Mouse (Mus musculus) lung, postnatal 0 days (tissue): ENCODE results near the gene Fabp6. TPM values are rescaled to one million over a fixed set of nuclear protein-coding genes. Genes with fewer than 3 reads are reported as not detected.

Experiments
- ATAC-seq: fragments of 200-750 bp; cut with Nextera tagmentation; 2 replicates; pipeline ENCODE4 v1.8.0; 2017; ENCODE audit warnings: moderate library complexity
- DNase-seq: peaks from one replicate; pipeline ENCODE4 v3.0.0-alpha.2; 2016; ENCODE audit warnings: low spot score
- H3K27ac ChIP-seq: fragments of 300-500 bp; sonication (generic); 2 replicates; pipeline ENCODE4 v1.5.1; 2014; ENCODE audit warnings: antibody characterized with exemption, mild to moderate bottlenecking, low read length, mixed read lengths
- H3K27me3 ChIP-seq: fragments of 300-500 bp; sonication (generic); replicated peaks from 2 replicates; pipeline ENCODE4 v1.6.1; 2014; ENCODE audit warnings: low read length, mixed read lengths; ENCODE audit not compliant: insufficient read depth
- H3K36me3 ChIP-seq: fragments of 300-500 bp; sonication (generic); 2 replicates; pipeline ENCODE4 v1.6.1; 2014; ENCODE audit warnings: low read length, mixed read lengths; ENCODE audit not compliant: insufficient read depth
- H3K4me1 ChIP-seq: fragments of 300-500 bp; sonication (generic); 2 replicates; pipeline ENCODE4 v1.6.1; 2014; ENCODE audit warnings: antibody characterized with exemption, low read depth, low read length, mixed read lengths; ENCODE audit not compliant: insufficient read depth
- H3K4me2 ChIP-seq: fragments of 300-500 bp; sonication (generic); replicated peaks from 2 replicates; pipeline ENCODE4 v1.6.1; 2014; ENCODE audit warnings: low read depth, mild to moderate bottlenecking, low read length, moderate library complexity, mixed read lengths
- H3K4me3 ChIP-seq: fragments of 300-500 bp; sonication (generic); 2 replicates; pipeline ENCODE4 v1.5.1; 2014; ENCODE audit warnings: low read depth, low read length
- H3K9ac ChIP-seq: fragments of 300-500 bp; sonication (generic); replicated peaks from 2 replicates; pipeline ENCODE4 v1.6.1; 2014; ENCODE audit warnings: low read depth, mild to moderate bottlenecking
- H3K9me3 ChIP-seq: fragments of 300-500 bp; sonication (generic); 2 replicates; pipeline ENCODE4 v1.6.1; 2016; ENCODE audit warnings: low read length, mixed read lengths
- CTCF ChIP-seq: IDR thresholded peaks from 2 replicates; pipeline ENCODE4 v1.5.1; 2016; ENCODE audit warnings: antibody characterized with exemption, mild to moderate bottlenecking
- EP300 ChIP-seq: IDR thresholded peaks from 2 replicates; pipeline ENCODE4 v1.6.1; 2016; ENCODE audit warnings: antibody characterized with exemption, mild to moderate bottlenecking, control low read depth
- WGBS: fragments of 180-500 bp; shearing (Covaris S2); extraction: QIAGEN DNeasy Blood & Tissue Kit; methylation state at CpG from one replicate; pipeline ENCODE4 v1.1.7; 2014; 5-methylcytosine and 5-hydroxymethylcytosine counted together
- polyA plus RNA-seq: library from polyadenylated mRNA; unstranded; fragments of >200 nt; fragmentation: Nextera tagmentation; extraction: Ambion mirVana; gene quantifications from 2 replicates; pipeline ENCODE4 v1.2.1, GENCODE M21; 2015

The Fabp6 gene
- polyA plus RNA-seq, 1 experiment from 2014 or later = 0.47 TPM

DNA sequence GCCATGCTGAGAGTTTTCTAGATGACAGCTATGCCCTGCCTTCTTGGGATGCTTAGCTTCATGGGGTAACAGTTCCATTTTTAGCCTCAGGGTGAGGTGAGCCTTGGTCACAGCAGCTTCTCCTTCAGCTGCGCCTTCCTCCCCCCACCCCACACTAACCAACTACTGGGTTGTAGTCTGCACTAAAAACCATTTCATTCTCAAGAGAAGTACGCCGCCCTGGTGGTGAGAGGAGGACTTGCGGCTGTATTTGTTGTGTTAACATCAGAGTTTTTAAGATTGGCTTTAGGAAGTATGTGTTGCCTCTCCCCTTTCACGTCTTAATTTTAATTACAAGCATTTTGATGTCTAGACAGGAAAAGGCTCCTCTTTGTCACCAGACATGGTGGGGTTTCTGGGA lies 33.1 kb downstream of the Fabp6 start:
- H3K9ac ChIP-seq = no peak overlapping the region
- peaks cover 9% of the 10 kb centered on the region; the same call in 1 of the 2 replicates for H3K4me1 ChIP-seq
- no peak for ATAC-seq
- DNase-seq = peak; percentile 43
- H3K27me3 ChIP-seq = no peaks in the 10 kb centered on the region
- H3K27ac ChIP-seq = peak overlapping the region; percentile 65; the same call in 1 of the 2 replicates
- 57% methylated on average over 5 of the region's 5 CpGs for WGBS
- no peak overlapping the region for H3K4me2 ChIP-seq
- TF ChIP-seq CTCF (peak; percentile 77), EP300 (0 out of 2 replicates have a peak, but pooled peaks have one; percentile 18)
- H3K9me3 ChIP-seq = no peaks in the 10 kb centered on the region
- no peaks in the 10 kb centered on the region for H3K36me3 ChIP-seq
- no peak overlapping the region for H3K4me3 ChIP-seq

DNA sequence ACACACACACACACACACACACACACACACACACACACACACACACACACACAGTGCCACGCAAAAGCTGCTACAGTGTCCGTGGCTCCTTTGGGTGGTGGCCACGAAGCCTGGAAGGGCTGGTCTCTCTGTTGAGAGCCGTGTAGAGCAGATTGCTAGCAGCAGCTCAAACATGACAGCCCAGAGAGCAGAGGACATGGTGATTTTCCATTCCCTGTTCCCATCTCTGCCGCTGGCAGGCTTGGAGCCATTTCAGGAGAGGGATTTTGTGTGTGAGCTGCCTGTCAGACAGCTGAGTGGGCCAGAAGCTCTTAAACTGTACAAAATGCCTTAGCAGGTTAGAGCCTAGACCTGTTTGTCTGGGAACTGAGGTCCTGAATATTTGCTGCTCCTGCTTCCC lies 34.6 kb downstream of the Fabp6 start:
- TF ChIP-seq EP300 (no peak), CTCF (no peak)
- Histone ChIP-seq H3K4me2 (no peak overlapping the region), H3K27me3 (no peaks in the 10 kb centered on the region), H3K36me3 (no peaks in the 10 kb centered on the region), H3K9me3 (no peaks in the 10 kb centered on the region), H3K4me3 (no peak overlapping the region), H3K27ac (no peak overlapping the region), H3K4me1 (peaks cover 9% of the 10 kb centered on the region; the same call in 1 of the 2 replicates), H3K9ac (no peak overlapping the region)
- ATAC-seq (no peak), DNase-seq (no peak)
- WGBS = 66% methylated on average over 5 of the region's 5 CpGs

DNA sequence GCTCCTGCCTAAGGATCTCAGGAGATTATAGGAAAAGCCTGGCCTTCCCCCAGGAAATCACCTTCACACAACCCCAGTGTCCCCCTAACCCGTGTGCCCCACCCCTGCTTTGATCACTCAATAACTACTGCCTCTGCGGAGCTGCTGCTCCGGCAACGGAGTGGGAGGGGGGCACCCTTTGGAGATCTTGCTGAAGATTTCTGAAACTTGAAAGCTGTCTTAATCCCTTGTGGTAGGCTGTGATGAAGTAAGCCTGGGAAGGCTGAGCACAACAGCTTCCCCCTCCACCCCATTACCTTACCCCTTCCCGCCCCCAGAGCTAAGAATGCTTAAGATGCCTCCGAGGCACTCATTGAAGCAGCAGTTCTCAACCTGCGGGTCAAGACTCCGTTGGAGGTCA lies 35.5 kb downstream of the Fabp6 start:
- 32% methylated on average over 8 of the region's 8 CpGs for WGBS
- TF ChIP-seq CTCF (no peak), EP300 (no peak)
- no peaks in the 10 kb centered on the region for H3K9me3 ChIP-seq
- H3K4me1 ChIP-seq = peaks cover 9% of the 10 kb centered on the region; the same call in 1 of the 2 replicates
- DNase-seq = no peak
- no peak overlapping the region for H3K27ac ChIP-seq
- no peak overlapping the region for H3K4me3 ChIP-seq
- no peaks in the 10 kb centered on the region for H3K27me3 ChIP-seq
- ATAC-seq = no peak
- no peaks in the 10 kb centered on the region for H3K36me3 ChIP-seq
- no peak overlapping the region for H3K9ac ChIP-seq
- H3K4me2 ChIP-seq = no peak overlapping the region

DNA sequence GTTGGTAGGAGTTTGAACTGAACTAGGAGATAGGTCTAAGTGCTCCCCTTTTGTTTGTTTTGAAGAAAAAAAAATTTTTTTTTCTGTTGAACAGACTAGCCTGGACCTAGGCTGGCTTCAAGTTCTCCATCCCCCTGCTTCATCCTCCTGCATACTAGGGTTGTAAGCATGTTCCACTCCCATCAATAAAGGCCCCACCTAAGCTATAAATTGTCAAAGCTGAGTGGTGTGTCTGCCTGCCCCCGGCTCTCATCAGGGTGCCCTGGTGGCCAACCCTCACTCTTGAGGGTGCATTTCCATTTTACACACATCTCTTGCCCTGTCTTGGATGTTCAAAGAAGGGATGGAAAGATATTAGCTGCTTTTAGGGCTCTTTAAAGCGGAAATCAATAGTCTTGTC lies 35.9 kb downstream of the Fabp6 start:
- DNase-seq = no peak
- 49% methylated on average over 2 of the region's 2 CpGs for WGBS
- H3K36me3 ChIP-seq = no peaks in the 10 kb centered on the region
- no peak overlapping the region for H3K4me2 ChIP-seq
- H3K4me1 ChIP-seq = peaks cover 9% of the 10 kb centered on the region; the same call in 1 of the 2 replicates
- no peak for ATAC-seq
- H3K27me3 ChIP-seq = no peaks in the 10 kb centered on the region
- H3K9me3 ChIP-seq = no peaks in the 10 kb centered on the region
- no peak for TF ChIP-seq CTCF
- TF ChIP-seq EP300 = no peak
- H3K4me3 ChIP-seq = no peak overlapping the region
- H3K9ac ChIP-seq = no peak overlapping the region
- H3K27ac ChIP-seq = no peak overlapping the region

DNA sequence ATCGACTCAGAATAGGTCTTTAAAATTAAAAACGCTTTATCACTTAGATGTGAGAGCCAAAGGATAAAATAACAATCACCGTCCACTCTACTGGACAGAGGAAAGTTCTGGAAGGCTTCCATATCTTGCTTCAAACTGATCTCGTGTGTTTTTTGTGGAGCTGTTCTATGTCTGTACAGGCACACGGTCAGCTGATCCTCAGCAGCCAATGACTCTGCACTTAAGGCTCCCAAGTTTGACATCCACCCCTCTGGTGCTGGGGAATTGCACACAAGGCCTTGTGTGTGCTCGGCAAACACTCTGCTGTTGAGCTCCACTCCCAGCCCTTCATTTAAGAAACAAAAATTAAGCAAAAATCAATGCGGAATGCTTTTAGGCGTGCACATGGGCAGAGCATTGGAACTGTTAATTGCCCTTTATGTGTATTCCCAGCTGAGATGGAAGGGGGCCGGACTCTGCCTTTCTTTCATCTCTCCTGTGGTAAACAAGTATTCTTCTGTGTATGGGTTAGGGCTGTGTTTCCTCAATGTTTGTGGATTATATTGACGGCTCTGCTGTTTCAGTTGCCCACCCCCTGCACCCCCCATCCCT lies 37.6 kb downstream of the Fabp6 start:
- H3K36me3 ChIP-seq = no peaks in the 10 kb centered on the region
- TF ChIP-seq EP300 = no peak
- no peak for TF ChIP-seq CTCF
- H3K9me3 ChIP-seq = no peaks in the 10 kb centered on the region
- no peak overlapping the region for H3K9ac ChIP-seq
- H3K4me2 ChIP-seq = no peak overlapping the region
- WGBS = 54% methylated on average over 10 of the region's 10 CpGs
- H3K27me3 ChIP-seq = no peaks in the 10 kb centered on the region
- DNase-seq (peak; percentile 62), ATAC-seq (peak; percentile 80)
- 0 out of 2 replicates have a peak overlapping the region, but pooled peaks have one; percentile 21 for H3K27ac ChIP-seq
- peaks cover 9% of the 10 kb centered on the region; the same call in 1 of the 2 replicates for H3K4me1 ChIP-seq
- H3K4me3 ChIP-seq = no peak overlapping the region

DNA sequence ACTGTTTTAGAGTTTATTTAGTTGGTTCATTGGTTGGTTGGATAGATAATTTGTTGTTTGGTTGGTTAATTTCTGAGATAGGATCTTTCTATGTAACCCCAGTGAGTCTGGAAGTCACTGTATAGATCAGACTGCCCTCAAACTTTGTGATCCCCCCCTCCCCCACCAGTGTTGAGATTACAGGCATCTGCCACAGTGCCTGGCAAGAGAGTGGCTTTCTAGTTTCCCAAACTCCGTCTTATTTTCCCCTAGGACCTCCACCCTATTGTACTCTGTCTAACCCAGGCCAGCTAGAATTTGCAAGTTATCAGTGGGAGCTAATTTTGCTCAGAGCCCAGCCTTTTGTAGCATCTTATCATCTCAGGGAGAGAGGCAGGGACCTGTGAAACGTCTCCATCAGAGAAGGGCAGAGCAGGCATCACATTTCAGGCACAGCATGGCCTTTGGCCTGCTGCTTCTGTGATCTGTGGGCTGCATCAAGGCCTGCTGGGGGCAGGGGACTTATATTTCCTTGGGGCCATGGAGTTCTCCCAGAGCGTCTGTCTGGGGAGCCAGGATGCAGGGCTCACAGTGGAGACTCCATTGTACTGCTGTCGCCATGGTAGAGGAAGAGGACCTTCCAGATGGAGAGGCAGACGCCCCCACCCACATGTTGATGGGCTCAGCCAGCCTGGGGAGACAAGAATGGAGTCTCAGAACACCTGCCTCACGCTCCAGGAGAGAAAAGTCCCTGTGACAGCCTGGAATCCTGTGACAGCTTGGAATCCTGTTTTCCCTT lies 41.6 kb downstream of the Fabp6 start:
- no peak for TF ChIP-seq CTCF
- TF ChIP-seq EP300 = no peak
- no peaks in the 10 kb centered on the region for H3K9me3 ChIP-seq
- ATAC-seq (no peak), DNase-seq (no peak)
- no peak overlapping the region for H3K9ac ChIP-seq
- 47% methylated on average over 5 of the region's 6 CpGs for WGBS
- no peak overlapping the region for H3K4me3 ChIP-seq
- no peak overlapping the region for H3K27ac ChIP-seq
- no peak overlapping the region for H3K4me2 ChIP-seq
- H3K36me3 ChIP-seq = no peaks in the 10 kb centered on the region
- H3K4me1 ChIP-seq = no peaks in the 10 kb centered on the region; the same call in 1 of the 2 replicates
- no peaks in the 10 kb centered on the region for H3K27me3 ChIP-seq
